Mouse (Mus musculus) cerebellum, adult 9-10 months (tissue): Measurements from ENCODE around the gene 2610507B11Rik.

Experiments used
- DNase-seq: peaks from one replicate; pipeline ENCODE4 v3.0.0; 2022

Gene 2610507B11Rik

DNA sequence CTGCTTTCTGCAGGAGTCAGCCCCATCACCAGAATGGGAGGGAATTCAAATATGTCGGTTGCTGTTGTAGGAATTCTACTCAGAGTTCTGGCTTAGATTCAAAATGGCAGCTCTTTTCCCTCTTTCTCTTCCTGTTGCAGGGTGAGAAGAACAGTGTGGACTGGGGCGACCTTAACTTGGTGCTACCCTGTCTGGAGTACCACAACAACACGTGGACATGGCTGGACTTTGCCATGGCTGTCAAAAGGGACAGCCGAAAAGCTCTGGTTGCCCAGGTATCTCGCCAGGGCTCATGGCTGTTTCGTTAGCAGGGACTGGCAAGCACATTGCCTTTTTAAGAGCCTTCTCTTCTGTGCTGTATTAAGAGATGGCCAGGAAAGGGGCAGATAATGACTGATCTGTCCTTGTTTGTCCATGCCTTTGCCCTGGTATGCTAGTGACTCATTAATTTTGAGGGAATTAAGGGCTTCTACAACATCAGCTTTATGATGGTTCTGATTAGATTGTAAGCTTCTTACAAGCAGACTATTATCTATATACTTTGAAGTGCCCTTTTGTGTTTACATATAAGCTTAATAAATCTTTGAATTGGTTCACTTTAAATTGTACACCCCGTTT is 27.7 kb downstream of the 2610507B11Rik start:
- no peak for DNase-seq

DNA sequence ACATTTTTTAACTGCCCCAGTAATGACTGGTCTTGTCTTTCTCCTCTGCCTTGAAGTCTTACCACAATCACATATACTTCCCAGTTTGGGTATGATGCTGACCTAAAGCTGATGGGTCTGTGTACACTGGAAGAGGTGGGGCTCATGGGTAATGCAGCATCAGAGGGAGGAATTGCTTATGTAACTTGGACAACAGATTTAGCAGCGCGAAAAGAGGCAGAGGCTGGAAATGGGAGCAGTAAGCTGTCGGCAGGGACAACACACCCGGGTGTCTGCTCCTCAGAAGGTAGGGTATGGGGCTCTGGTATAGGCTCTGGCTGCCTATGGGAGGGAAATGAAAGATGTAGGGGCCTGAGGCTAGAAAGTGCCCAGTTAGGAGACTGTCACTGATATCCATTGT is 29.1 kb downstream of the 2610507B11Rik start, which contains the start of gene BC030499:
Gene BC030499 (plus strand): TSS at position 188 of the 400 bp plus-strand sequence.
- no peak for DNase-seq

GRCm38 (mm10) chr11:78294585-78294984 is 33.0 kb downstream of the 2610507B11Rik start:
- DNase-seq = no peak

GRCm38 (mm10) chr11:78300917-78301316 is 39.4 kb downstream of the 2610507B11Rik start:
- no peak for DNase-seq

DNA sequence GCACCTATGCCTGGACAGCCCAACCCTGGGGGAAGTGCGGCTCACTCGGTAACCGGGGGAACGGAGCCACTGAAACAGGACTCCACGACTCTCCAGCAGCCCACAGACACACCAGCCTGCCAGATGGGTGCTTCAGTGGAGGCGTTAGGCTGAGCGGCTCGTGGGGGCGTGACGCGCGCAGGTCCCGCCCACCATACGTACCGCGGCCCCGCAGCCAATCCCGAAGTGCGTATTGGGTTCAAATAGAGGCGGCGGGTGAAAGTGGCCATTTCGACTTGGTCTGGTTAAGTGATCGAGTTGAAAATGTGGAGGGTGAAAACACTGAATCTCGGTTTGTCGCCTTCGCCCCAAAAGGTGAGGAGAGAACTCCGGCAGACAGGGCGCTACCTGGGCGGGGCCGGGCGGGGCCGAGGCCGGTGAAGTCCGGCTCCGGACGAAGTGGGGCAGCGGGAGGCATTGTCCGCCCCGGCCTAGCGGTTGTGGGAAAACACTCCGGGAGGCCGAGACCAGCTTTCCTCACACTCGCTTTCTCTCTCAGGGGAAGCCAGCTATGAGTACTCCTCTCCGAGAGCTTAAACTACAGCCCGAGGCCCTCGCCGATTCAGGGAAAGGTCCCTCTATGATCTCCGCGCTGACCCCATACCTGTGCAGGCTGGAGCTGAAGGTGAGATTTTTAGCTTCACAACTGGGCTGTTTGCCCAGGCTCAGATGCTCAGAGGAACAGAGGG is 40.0 kb downstream of the 2610507B11Rik start, which contains the start of gene Spag5:
Gene Spag5 (plus strand): TSS at position 173 of the 728 bp plus-strand sequence.
- DNase-seq = peak; percentile 87

DNA sequence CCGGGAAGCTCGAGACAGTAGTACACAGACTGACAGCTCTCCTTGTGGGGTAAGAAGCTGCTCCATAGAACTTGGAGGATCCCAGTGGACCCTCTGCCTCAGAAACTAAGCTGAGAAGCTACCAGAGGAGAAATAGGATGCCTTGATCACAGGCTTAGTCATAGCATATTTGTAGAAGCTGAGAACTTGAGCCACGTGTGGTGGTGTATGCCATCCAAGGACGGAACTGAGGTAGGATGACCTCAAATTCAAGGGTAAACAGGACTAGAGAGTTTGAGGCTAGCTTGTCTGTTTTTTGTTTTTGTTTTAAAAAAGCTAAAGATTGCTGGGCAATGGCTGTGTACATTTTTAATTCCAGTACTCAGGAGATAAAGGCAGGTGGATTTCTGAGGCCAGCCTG is 43.7 kb downstream of the 2610507B11Rik start:
- DNase-seq = no peak

DNA sequence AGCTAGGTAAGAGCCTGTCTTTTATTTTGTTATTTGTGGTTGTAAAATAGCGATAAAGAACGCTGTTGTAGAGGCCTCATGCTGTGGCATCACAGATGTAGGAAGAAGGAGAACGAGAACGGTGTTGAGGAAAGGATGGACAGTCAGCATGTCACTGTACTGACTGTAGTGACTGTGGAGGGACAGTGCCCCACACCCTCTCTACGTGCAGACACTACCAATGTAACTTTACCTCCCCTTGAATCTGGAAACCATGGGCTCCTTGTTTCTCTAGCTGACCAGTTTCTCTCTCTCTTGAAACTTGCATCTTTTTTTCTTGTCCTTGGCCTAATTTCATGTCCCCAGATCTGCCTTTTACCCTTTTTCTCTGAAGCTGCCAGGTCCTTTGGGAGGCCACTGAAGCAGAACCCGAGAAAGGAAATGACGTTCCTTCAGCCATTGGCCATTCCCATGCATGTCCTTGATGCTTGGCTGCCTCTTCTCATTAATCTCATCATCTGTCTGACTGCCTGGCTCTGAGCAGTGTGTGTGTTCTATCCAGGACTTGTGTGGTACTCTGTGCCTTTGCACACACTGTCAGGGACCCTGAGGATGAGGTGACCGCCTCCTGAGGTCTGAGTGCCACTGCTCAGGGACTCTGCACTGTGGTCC is 49.4 kb downstream of the 2610507B11Rik start:
- no peak for DNase-seq

DNA sequence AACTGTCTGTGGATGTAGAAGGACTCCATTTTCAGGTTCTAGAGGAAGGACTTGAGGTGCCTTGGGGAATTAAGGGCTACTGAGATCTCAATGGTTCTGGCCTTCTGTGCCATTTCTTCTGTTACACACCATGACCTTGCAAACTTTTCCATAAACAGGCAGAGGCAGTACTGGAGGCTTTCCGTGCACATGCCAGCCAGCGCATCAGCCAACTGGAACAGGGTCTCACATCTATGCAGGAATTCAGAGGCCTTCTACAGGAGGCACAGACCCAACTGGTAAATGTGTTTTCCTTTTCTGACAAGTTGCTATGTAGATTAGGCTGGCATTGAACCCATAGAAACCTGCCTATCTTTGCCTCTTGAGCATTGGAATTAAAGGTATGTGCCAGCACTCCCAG is 52.1 kb downstream of the 2610507B11Rik start:
- DNase-seq = no peak

DNA sequence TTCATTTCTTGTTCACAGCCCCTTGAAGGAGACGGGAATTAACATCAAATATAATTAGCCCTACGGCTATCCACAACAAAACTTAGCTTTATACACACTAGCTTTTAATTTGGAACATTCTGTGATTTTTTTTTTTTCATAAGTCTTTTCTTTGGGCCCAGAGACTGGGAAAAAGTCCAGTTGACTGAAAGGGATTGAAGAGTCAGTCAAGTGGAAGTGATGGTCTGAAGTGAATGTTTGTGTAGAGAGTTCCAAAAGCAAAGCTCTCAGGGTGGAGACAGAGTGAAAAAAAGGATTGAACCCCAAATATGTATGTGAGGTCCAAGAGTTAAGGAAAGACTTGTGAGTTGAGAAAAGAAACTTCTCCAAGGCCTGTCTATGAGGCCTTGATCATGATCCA is 56.9 kb downstream of the 2610507B11Rik start:
- DNase-seq = no peak

- DNase-seq = no peak
Observed at GRCm38 (mm10) chr11:78322076-78322831, 60.7 kb downstream of the 2610507B11Rik start.

- DNase-seq = peak; percentile 95
Observed at GRCm38 (mm10) chr11:78322860-78323259, 61.3 kb downstream of the 2610507B11Rik start, which contains the start of gene Aldoc. TSS of gene Aldoc (plus strand) at chr11:78322968.

GRCm38 (mm10) chr11:78324000-78324785 is 62.6 kb downstream of the 2610507B11Rik start:
- DNase-seq = peak; percentile 66

DNA sequence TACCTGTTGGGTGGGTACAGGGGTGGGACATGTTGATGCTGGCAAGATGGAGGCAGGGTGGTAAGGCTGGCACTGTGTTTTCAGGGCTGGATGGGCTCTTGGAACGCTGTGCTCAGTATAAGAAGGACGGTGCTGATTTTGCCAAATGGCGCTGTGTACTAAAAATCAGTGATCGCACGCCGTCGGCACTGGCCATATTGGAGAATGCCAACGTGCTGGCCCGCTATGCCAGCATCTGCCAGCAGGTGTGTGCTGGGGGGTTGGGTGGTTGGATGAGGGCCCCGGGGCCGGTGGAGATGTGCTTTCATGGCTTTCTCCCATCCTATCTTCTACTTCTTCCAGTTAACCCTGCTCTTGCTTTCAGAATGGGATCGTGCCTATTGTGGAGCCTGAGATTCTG is 63.4 kb downstream of the 2610507B11Rik start:
- no peak for DNase-seq

- DNase-seq = peak; percentile 37
Observed at GRCm38 (mm10) chr11:78327215-78327614, 65.7 kb downstream of the 2610507B11Rik start.

- peak; percentile 97 for DNase-seq
Observed at GRCm38 (mm10) chr11:78327634-78328511, 66.3 kb downstream of the 2610507B11Rik start, which contains the start of gene Pigs. TSS of gene Pigs (plus strand) at chr11:78328415.

- no peak for DNase-seq
Observed at GRCm38 (mm10) chr11:78328512-78329056, 67.0 kb downstream of the 2610507B11Rik start.

GRCm38 (mm10) chr11:78332676-78333075 is 71.1 kb downstream of the 2610507B11Rik start:
- no peak for DNase-seq

DNA sequence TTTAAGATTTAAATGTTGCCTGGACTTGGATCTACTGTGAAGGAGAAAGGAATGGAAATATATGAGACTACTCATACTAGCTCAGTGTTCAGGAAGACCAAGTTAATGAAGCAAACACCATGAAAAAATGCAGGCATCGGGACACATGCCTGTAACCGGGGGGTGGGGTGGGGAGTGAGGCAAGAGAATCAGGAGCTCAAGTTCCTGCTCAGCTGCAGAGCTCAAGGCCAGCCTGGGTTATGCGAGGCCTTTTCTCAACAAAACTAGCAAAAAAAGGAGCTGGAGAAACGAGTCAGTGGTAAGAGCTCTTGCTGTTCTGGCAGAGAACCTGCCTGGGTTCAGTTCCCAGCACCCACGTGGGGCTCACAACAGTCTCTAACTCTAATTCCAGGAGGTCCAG is 72.4 kb downstream of the 2610507B11Rik start:
- no peak for DNase-seq

- no peak for DNase-seq
Observed at GRCm38 (mm10) chr11:78337040-78337439, 75.5 kb downstream of the 2610507B11Rik start.
